ENCODE assay signal across 9 mouse cellular contexts in the genomic region with DNA sequence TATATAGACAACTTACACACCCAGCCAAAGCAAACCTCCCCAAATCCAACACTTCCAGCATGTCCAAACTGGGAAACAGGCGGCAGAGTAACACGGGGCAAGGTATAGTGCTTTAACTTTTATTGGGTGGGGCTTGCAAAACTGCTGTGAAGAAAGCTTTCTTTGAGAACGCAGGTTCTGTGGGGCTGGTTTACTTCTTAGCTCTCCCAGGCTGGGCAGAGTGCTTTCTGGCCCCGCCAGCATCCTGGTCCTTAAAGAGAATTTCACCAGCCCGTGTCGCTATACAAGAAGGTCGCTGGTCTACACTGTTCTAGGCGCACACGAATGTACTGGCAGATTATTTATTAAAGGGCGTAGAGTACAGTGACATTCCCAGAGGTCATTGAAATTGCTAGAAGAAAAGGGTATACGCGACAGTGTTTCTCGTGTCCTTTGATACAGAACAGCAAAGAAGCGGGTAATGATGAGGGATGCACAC.
A peak's percentile ranks its signal among the peaks of the same experiment; 100 is the strongest.
DNase-seq lines count a peak whose midpoint lies in the region; ATAC-seq lines count a peak whose summit lies in the region.
"Had no signal": no experiment of that assay in that cellular context is flagged by ENCODE, and none has a peak within 500 bp of the region (broad histone marks: within the 10 kb centered on the region; RNA-seq: fewer than 3 reads in every experiment).

No protein-coding gene starts in this region.

- peaks cover 3 to 9% of the 10 kb centered on the region in 2 experiments for H3K4me1 ChIP-seq in heart, embryonic 14.5 days (ENCODE audit: control insufficient read depth in 2 of 2, insufficient read depth in 2 of 2, low read length in 2 of 2)
- peaks cover 3% of the 10 kb centered on the region; the same call in 1 of the 2 replicates for H3K4me1 ChIP-seq in hindbrain, embryonic 14.5 days (replicated peaks; ENCODE audit: control insufficient read depth, insufficient read depth, low read length)
- H3K4me1 ChIP-seq in midbrain, embryonic 14.5 days (ENCODE audit: control insufficient read depth, insufficient read depth, low read length) = peaks cover 11% of the 10 kb centered on the region; the same call in 1 of the 2 replicates

- no peak overlapping the region for H3K27ac ChIP-seq in heart, embryonic 14.5 days (replicated peaks in 1 of 2; ENCODE audit: control insufficient read depth in 1 of 2, insufficient read depth in 1 of 2, low read depth in 2 of 2, low read length in 2 of 2)
- H3K27ac ChIP-seq in hindbrain, embryonic 14.5 days = peak overlapping the region; percentile 100
- H3K27ac ChIP-seq in midbrain, embryonic 14.5 days (replicated peaks; ENCODE audit: low read depth, low read length) = peak overlapping the region; percentile 75
- H3K27ac ChIP-seq: macrophage had no signal

- intact Hi-C loops in heart, postnatal 36 days (cut with DNase I) = loop anchor here (1.0 to 5.0 kb wide), 3 partner anchors 632 to 1447 kb away; no protein-coding TSS in a partner anchor

- H3K4me3 ChIP-seq in heart, embryonic 14.5 days (ENCODE audit: control insufficient read depth in 1 of 2, insufficient read depth in 1 of 2, low read depth in 1 of 2, low read length in 2 of 2) = peak overlapping the region; percentile 14 to 17; a peak in 2 of 4 replicates
- peak overlapping the region; percentile 90 for H3K4me3 ChIP-seq in hindbrain, embryonic 14.5 days (replicated peaks; ENCODE audit: low read length)
- H3K4me3 ChIP-seq in midbrain, embryonic 14.5 days (replicated peaks; ENCODE audit: low read depth, low read length) = peak overlapping the region; percentile 86

- H3K27me3 ChIP-seq in heart, embryonic 14.5 days (ENCODE audit: control insufficient read depth, insufficient read depth, low read length) = peaks cover 90% of the 10 kb centered on the region
- peaks cover 6% of the 10 kb centered on the region; the same call in 1 of the 2 replicates for H3K27me3 ChIP-seq in hindbrain, embryonic 14.5 days (ENCODE audit: control insufficient read depth, insufficient read depth, low read length)
- peaks cover 35% of the 10 kb centered on the region for H3K27me3 ChIP-seq in midbrain, embryonic 14.5 days (ENCODE audit: control insufficient read depth, insufficient read depth, low read length)

- ATAC-seq in heart, embryonic 14.5 days (ENCODE audit: insufficient number of reproducible peaks, insufficient read depth, low FRiP score, low read depth) = no peak; the same call in 1 of the 2 replicates
- peak; percentile 17 for ATAC-seq in activated CD4-positive, CD25-positive, alpha-beta regulatory T cell, adult 4 months
- no peak; the same call in 1 of the 2 replicates for ATAC-seq in hindbrain, embryonic 14.5 days (ENCODE audit: low FRiP score)
- peak; percentile 54 for ATAC-seq in midbrain, embryonic 14.5 days (ENCODE audit: low FRiP score, low TSS enrichment)
- no peak for ATAC-seq in frontal cortex, adult (ENCODE audit: low TSS enrichment)

- WGBS in heart, embryonic 14.5 days = 6% methylated on average over 14 of the region's 14 CpGs
- 2% methylated on average over 14 of the region's 14 CpGs for WGBS in hindbrain, embryonic 14.5 days
- 2% methylated on average over 14 of the region's 14 CpGs for WGBS in midbrain, embryonic 14.5 days

- no peaks in the 10 kb centered on the region for H3K9me3 ChIP-seq in heart, embryonic 14.5 days (ENCODE audit: control insufficient read depth, low read length)
- H3K9me3 ChIP-seq in hindbrain, embryonic 14.5 days (ENCODE audit: control insufficient read depth, low read length) = no peaks in the 10 kb centered on the region
- no peaks in the 10 kb centered on the region for H3K9me3 ChIP-seq in midbrain, embryonic 14.5 days (ENCODE audit: control insufficient read depth, low read length)

- no peak for DNase-seq in heart, postnatal 36 days
- DNase-seq in hindbrain, embryonic 14.5 days (ENCODE audit: low spot score) = no peak
- DNase-seq in midbrain, embryonic 14.5 days = no peak
- DNase-seq in thymus, postnatal 36 days = no peak
- DNase-seq in layer of hippocampus, adult 18-20 months (ENCODE audit: low spot score in 2 of 2) = no peak

- peak overlapping the region; percentile 50 for H3K4me2 ChIP-seq in heart, embryonic 14.5 days (ENCODE audit: low read length)
- peak overlapping the region; percentile 87 for H3K4me2 ChIP-seq in hindbrain, embryonic 14.5 days (replicated peaks)
- peak overlapping the region; percentile 86 for H3K4me2 ChIP-seq in midbrain, embryonic 14.5 days (ENCODE audit: low read length)

- no peak overlapping the region for H3K9ac ChIP-seq in heart, embryonic 14.5 days (ENCODE audit: low read length)
- peak overlapping the region; percentile 100 for H3K9ac ChIP-seq in hindbrain, embryonic 14.5 days
- peak overlapping the region; percentile 75 for H3K9ac ChIP-seq in midbrain, embryonic 14.5 days (replicated peaks; ENCODE audit: low read length)

- no peaks in the 10 kb centered on the region for H3K36me3 ChIP-seq in heart, embryonic 14.5 days (ENCODE audit: control insufficient read depth, insufficient read depth, low read length)
- H3K36me3 ChIP-seq in hindbrain, embryonic 14.5 days (replicated peaks; ENCODE audit: control insufficient read depth, insufficient read depth) = no peaks in the 10 kb centered on the region
- no peaks in the 10 kb centered on the region for H3K36me3 ChIP-seq in midbrain, embryonic 14.5 days (ENCODE audit: control insufficient read depth, insufficient read depth, low read length)

Comparison
In these comparisons a context has a peak if more than half of its experiments do, and no peak if none do; other contexts are left out.
1. ATAC-seq: peak in activated CD4-positive, CD25-positive, alpha-beta regulatory T cell, adult 4 months (single experiment) and midbrain, embryonic 14.5 days (single experiment); none in heart, embryonic 14.5 days (single experiment), hindbrain, embryonic 14.5 days (single experiment) and frontal cortex, adult (single experiment).
2. H3K27ac ChIP-seq: peak in hindbrain, embryonic 14.5 days (single experiment) and midbrain, embryonic 14.5 days (single experiment); none in heart, embryonic 14.5 days (0 of 2).
3. H3K4me3 ChIP-seq: peak in every context shown above with its lines; median percentile 90 in hindbrain, embryonic 14.5 days; 86 in midbrain, embryonic 14.5 days; 16 in heart, embryonic 14.5 days.
4. Peak in every context shown above with its lines, with median percentiles within 50 percentile points of each other: H3K4me2 ChIP-seq.